21 mouse cellular contexts compared by ENCODE assay signal in the genomic region with DNA sequence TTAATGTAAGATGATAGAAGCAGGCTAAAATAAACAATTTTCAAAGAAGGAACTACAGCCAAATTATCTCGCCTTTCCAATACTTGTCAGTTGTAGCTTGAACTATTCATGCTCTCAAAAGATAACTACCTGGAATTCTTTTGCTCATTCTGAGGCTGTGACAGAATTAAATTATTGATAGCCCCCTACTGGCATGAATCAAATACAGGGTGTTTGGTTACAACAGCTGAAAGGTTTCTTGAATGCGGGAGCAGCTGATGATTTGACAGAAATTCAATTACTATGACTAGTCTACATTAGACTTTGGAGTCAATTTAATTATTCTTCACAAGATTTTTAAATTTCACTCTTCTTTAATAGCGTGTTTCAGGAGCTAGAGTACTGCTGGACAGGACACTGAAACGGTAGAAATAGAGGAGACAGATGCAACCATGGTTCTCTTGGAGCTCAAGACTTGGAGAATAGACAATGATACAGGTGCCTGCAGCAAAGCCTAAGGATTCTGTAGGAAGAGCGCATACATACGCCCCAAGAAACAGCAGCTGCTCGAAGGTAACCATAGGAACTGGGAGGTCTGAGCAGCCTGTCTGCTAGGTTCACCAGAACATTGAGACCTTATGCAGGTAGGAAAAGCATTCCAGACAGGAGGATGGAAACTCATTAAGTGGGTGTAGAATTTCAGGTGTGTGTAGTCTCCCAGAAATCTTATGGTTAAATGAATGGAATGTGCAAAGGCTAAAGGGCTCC.
DNase-seq lines count a peak whose midpoint lies in the region; ATAC-seq and TF ChIP-seq lines count a peak whose summit lies in the region.
"Had no signal": no experiment of that assay in that cellular context is flagged by ENCODE, and none has a peak within 500 bp of the region (broad histone marks: within the 10 kb centered on the region; RNA-seq: fewer than 3 reads in every experiment).

No protein-coding gene starts in this region.

- H3K27ac ChIP-seq in hindbrain, postnatal 0 days = no peak overlapping the region
- H3K27ac ChIP-seq in hindbrain, embryonic 10.5 days = no peak overlapping the region
- H3K27ac ChIP-seq in midbrain, embryonic 14.5 days (replicated peaks; ENCODE audit: low read depth, low read length) = no peak overlapping the region
- H3K27ac ChIP-seq in midbrain, embryonic 13.5 days = no peak overlapping the region
- H3K27ac ChIP-seq: embryonic facial prominence, embryonic 13.5 days; forebrain, embryonic 13.5 days; heart, embryonic 10.5 days; heart, embryonic 15.5 days; hindbrain, embryonic 14.5 days had no signal

- no peak overlapping the region for H3K4me2 ChIP-seq in hindbrain, postnatal 0 days (ENCODE audit: low read depth, low read length)
- no peak overlapping the region for H3K4me2 ChIP-seq in midbrain, embryonic 14.5 days (ENCODE audit: low read length)
- H3K4me2 ChIP-seq in midbrain, embryonic 13.5 days (replicated peaks) = no peak overlapping the region
- H3K4me2 ChIP-seq: embryonic facial prominence, embryonic 13.5 days; forebrain, embryonic 13.5 days; heart, embryonic 15.5 days; hindbrain, embryonic 14.5 days had no signal

- no peaks in the 10 kb centered on the region for H3K9me3 ChIP-seq in hindbrain, postnatal 0 days (ENCODE audit: low read length)
- no peaks in the 10 kb centered on the region for H3K9me3 ChIP-seq in hindbrain, embryonic 10.5 days
- H3K9me3 ChIP-seq in midbrain, embryonic 14.5 days (ENCODE audit: control insufficient read depth, low read length) = no peaks in the 10 kb centered on the region
- H3K9me3 ChIP-seq in midbrain, embryonic 13.5 days = no peaks in the 10 kb centered on the region
- H3K9me3 ChIP-seq: embryonic facial prominence, embryonic 13.5 days; forebrain, embryonic 13.5 days; heart, embryonic 10.5 days; heart, embryonic 15.5 days had no signal

- TF ChIP-seq CTCF in hindbrain, postnatal 0 days (IDR thresholded peaks at IDR 0.05; ENCODE audit: low read depth) = peak; percentile 33

- 0 out of 2 replicates have a peak, but pooled peaks cover 4% of the 10 kb centered on the region for H3K4me1 ChIP-seq in hindbrain, postnatal 0 days (ENCODE audit: insufficient read depth, low read length)
- H3K4me1 ChIP-seq in hindbrain, embryonic 10.5 days (replicated peaks) = no peaks in the 10 kb centered on the region; the same call in 1 of the 2 replicates
- 0 out of 2 replicates have a peak, but pooled peaks cover 6% of the 10 kb centered on the region for H3K4me1 ChIP-seq in midbrain, embryonic 14.5 days (ENCODE audit: control insufficient read depth, insufficient read depth, low read length)
- 0 out of 2 replicates have a peak, but pooled peaks cover 5% of the 10 kb centered on the region for H3K4me1 ChIP-seq in midbrain, embryonic 13.5 days (replicated peaks)
- H3K4me1 ChIP-seq: embryonic facial prominence, embryonic 13.5 days; heart, embryonic 10.5 days; heart, embryonic 15.5 days had no signal

- H3K9ac ChIP-seq in hindbrain, postnatal 0 days (replicated peaks; ENCODE audit: low read length) = no peak overlapping the region
- no peak overlapping the region for H3K9ac ChIP-seq in midbrain, embryonic 14.5 days (replicated peaks; ENCODE audit: low read length)
- no peak overlapping the region for H3K9ac ChIP-seq in midbrain, embryonic 13.5 days (replicated peaks)
- H3K9ac ChIP-seq: embryonic facial prominence, embryonic 13.5 days; forebrain, embryonic 13.5 days; heart, embryonic 15.5 days; hindbrain, embryonic 14.5 days had no signal

- ATAC-seq in hindbrain, postnatal 0 days = no peak
- no peak for ATAC-seq in midbrain, embryonic 14.5 days (ENCODE audit: low FRiP score, low TSS enrichment)
- ATAC-seq in midbrain, embryonic 13.5 days = no peak
- ATAC-seq: forebrain, embryonic 13.5 days; intestine, embryonic 16.5 days had no signal

- 67% methylated on average over 7 of the region's 7 CpGs for WGBS in hindbrain, postnatal 0 days
- WGBS in hindbrain, embryonic 10.5 days = 76% methylated on average over 7 of the region's 7 CpGs
- WGBS in midbrain, embryonic 14.5 days = 63% methylated on average over 7 of the region's 7 CpGs
- 76% methylated on average over 7 of the region's 7 CpGs for WGBS in midbrain, embryonic 13.5 days

- no peak for DNase-seq in hindbrain, postnatal 0 days (ENCODE audit: low spot score)
- DNase-seq in hindbrain, embryonic 10.5 days (ENCODE audit: low spot score) = no peak
- DNase-seq in midbrain, embryonic 14.5 days = peak; percentile 48
- DNase-seq in MEL-GATA-1-ER (ENCODE audit: extremely low read depth, low read depth) (peak; percentile 11), R1 (ENCODE audit: low read depth, low spot score) (peak; percentile 17)
- no peak for DNase-seq in frontal cortex, adult 2 months (ENCODE audit: extremely low spot score in 1 of 2, low spot score in 1 of 2)
- DNase-seq: adrenal gland, adult 2 months; adrenal gland, postnatal 25 days; cerebellum, adult 18-20 months; cerebellum, postnatal 10 days; embryo, embryonic 11 days; gastrocnemius, postnatal 36 days; heart, adult 18-20 months; heart, postnatal 14 days had no signal

- H3K4me3 ChIP-seq in hindbrain, postnatal 0 days (ENCODE audit: low read length) = no peak overlapping the region
- H3K4me3 ChIP-seq in hindbrain, embryonic 10.5 days = no peak overlapping the region
- no peak overlapping the region for H3K4me3 ChIP-seq in midbrain, embryonic 14.5 days (replicated peaks; ENCODE audit: low read depth, low read length)
- no peak overlapping the region for H3K4me3 ChIP-seq in midbrain, embryonic 13.5 days (replicated peaks)
- H3K4me3 ChIP-seq: embryonic facial prominence, embryonic 13.5 days; forebrain, embryonic 13.5 days; heart, embryonic 10.5 days; heart, embryonic 15.5 days had no signal

- no peaks in the 10 kb centered on the region for H3K27me3 ChIP-seq in hindbrain, postnatal 0 days (ENCODE audit: insufficient read depth, low read length)
- no peaks in the 10 kb centered on the region for H3K27me3 ChIP-seq in hindbrain, embryonic 10.5 days (ENCODE audit: insufficient read depth, poor library complexity, severe bottlenecking)
- no peaks in the 10 kb centered on the region for H3K27me3 ChIP-seq in midbrain, embryonic 14.5 days (ENCODE audit: control insufficient read depth, insufficient read depth, low read length)
- H3K27me3 ChIP-seq in midbrain, embryonic 13.5 days = no peaks in the 10 kb centered on the region
- H3K27me3 ChIP-seq: embryonic facial prominence, embryonic 13.5 days; forebrain, embryonic 13.5 days; heart, embryonic 15.5 days had no signal

- H3K36me3 ChIP-seq in hindbrain, postnatal 0 days (ENCODE audit: insufficient read depth, low read length) = no peaks in the 10 kb centered on the region
- H3K36me3 ChIP-seq in hindbrain, embryonic 10.5 days = no peaks in the 10 kb centered on the region
- H3K36me3 ChIP-seq in midbrain, embryonic 14.5 days (ENCODE audit: control insufficient read depth, insufficient read depth, low read length) = no peaks in the 10 kb centered on the region
- no peaks in the 10 kb centered on the region for H3K36me3 ChIP-seq in midbrain, embryonic 13.5 days
- H3K36me3 ChIP-seq: embryonic facial prominence, embryonic 13.5 days; heart, embryonic 10.5 days; heart, embryonic 15.5 days had no signal

Comparison
In these comparisons a context has a peak if more than half of its experiments do, and no peak if none do; other contexts are left out.
1. DNase-seq: peak in midbrain, embryonic 14.5 days (single experiment), MEL-GATA-1-ER (single experiment) and R1 (single experiment); none in hindbrain, postnatal 0 days (single experiment), hindbrain, embryonic 10.5 days (single experiment) and frontal cortex, adult 2 months (0 of 2).